Mouse (Mus musculus) hindbrain, embryonic 14.5 days (tissue): ENCODE results near the gene Sec23b. TPM values are rescaled to one million over a fixed set of nuclear protein-coding genes. Genes with fewer than 3 reads are reported as not detected.

ENCODE experiments used
- ATAC-seq: fragments of 200-750 bp; cut with Nextera tagmentation; 2 replicates; pipeline ENCODE4 v1.8.0; 2017; ENCODE audit warnings: moderate number of reproducible peaks, mild to moderate bottlenecking, moderate TSS enrichment, moderate library complexity; ENCODE audit not compliant: low FRiP score
- DNase-seq: peaks from one replicate; pipeline ENCODE4 v3.0.0-alpha.2; 2015; ENCODE audit warnings: low spot score
- H3K27ac ChIP-seq: fragments of 300-500 bp; sonication (generic); 2 replicates; pipeline ENCODE4 v1.5.1; 2014; ENCODE audit warnings: mild to moderate bottlenecking, moderate library complexity
- H3K27me3 ChIP-seq: fragments of 300-500 bp; sonication (generic); 2 replicates; pipeline ENCODE4 v1.6.1; 2014; ENCODE audit warnings: mild to moderate bottlenecking, low read length, mixed read lengths; ENCODE audit not compliant: control insufficient read depth, insufficient read depth
- H3K36me3 ChIP-seq: fragments of 300-500 bp; sonication (generic); replicated peaks from 2 replicates; pipeline ENCODE4 v1.6.1; 2014; ENCODE audit not compliant: control insufficient read depth, insufficient read depth
- H3K4me1 ChIP-seq: fragments of 300-500 bp; sonication (generic); replicated peaks from 2 replicates; pipeline ENCODE4 v1.6.1; 2014; ENCODE audit warnings: antibody characterized with exemption, low read length, mixed read lengths; ENCODE audit not compliant: control insufficient read depth, insufficient read depth
- H3K4me2 ChIP-seq: fragments of 300-500 bp; sonication (generic); replicated peaks from 2 replicates; pipeline ENCODE4 v1.6.1; 2014; ENCODE audit warnings: mild to moderate bottlenecking, moderate library complexity
- H3K4me3 ChIP-seq: fragments of 300-500 bp; sonication (generic); replicated peaks from 2 replicates; pipeline ENCODE4 v1.5.1; 2014; ENCODE audit warnings: mild to moderate bottlenecking, low read length
- H3K9ac ChIP-seq: fragments of 300-500 bp; sonication (generic); 2 replicates; pipeline ENCODE4 v1.6.1; 2014
- H3K9me3 ChIP-seq: fragments of 300-500 bp; sonication (generic); 2 replicates; pipeline ENCODE4 v1.6.1; 2016; ENCODE audit warnings: low read length; ENCODE audit not compliant: control insufficient read depth
- WGBS: fragments of 180-500 bp; shearing (Covaris S2); extraction: QIAGEN DNeasy Blood & Tissue Kit; methylation state at CpG from one replicate; pipeline ENCODE4 v1.1.7; 2014; 5-methylcytosine and 5-hydroxymethylcytosine counted together
- microRNA-seq: library from miRNA; unstranded; fragments of <30 nt; microRNA quantifications from one replicate; pipeline ENCODE4, GENCODE M21; 2016
- polyA plus RNA-seq: library from polyadenylated mRNA; unstranded; fragments of >200 nt; fragmentation: Nextera tagmentation; extraction: Ambion mirVana; gene quantifications from 2 replicates; pipeline ENCODE4 v1.2.1, GENCODE M21; 2014

Sec23b gene
- polyA plus RNA-seq, 1 experiment from 2014 or later: 64.3 TPM

DNA sequence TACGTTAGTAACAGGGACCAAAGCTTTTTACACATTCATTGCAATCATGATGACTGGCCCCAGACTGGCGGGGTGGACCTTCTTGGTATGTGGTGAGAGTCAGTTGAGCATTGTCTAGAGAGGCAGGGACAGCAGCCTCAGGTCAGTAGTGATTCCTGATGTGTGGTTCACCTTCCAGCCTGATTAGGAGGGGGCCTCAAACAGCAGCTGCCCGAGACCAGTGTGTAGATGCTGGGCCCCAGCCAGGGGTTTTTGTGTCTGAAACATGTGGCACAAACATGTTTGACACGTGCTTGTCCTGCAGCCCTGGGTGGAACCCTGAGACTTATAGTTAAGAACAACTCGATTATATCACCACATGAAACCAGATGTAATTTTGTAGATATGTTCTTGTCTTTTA, 78.2 kb downstream of the Sec23b start:
- 0 out of 2 replicates have a peak, but pooled peaks have one; percentile 40 for ATAC-seq

DNA sequence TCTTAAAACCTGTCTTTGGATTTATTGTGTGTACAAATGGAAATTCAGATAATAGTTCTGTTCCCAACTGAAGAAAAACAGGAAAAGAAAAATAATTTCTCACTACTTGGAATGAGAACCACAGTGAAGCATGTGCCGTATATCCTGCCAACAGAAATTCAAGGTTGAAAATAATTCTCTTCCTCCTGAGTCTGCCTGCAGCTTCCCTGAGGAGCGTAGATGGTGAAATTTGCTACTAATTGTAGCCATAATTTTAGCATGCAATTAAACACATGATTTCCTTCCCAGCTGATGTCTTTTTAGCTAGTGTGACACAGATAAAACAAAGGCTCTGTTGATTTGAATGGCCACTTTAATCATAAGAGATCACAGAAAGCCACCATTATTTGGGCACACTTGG, 78.7 kb downstream of the Sec23b start:
- WGBS: 47% methylated on average over 2 of the region's 2 CpGs
- ATAC-seq: no peak
- no peak for DNase-seq

More for the DNA sequence above, 78.2 kb downstream of the Sec23b start:
- H3K9me3 ChIP-seq: no peaks in the 10 kb centered on the region
- H3K9ac ChIP-seq: no peak overlapping the region
- 80% methylated on average over 5 of the region's 5 CpGs for WGBS
- DNase-seq: no peak
- no peak overlapping the region for H3K4me2 ChIP-seq
- no peaks in the 10 kb centered on the region for H3K27me3 ChIP-seq
- 0 out of 2 replicates have a peak, but pooled peaks cover 5% of the 10 kb centered on the region for H3K4me1 ChIP-seq
- no peak overlapping the region for H3K27ac ChIP-seq
- H3K4me3 ChIP-seq: no peak overlapping the region
- 0 out of 2 replicates have a peak, but pooled peaks cover 4% of the 10 kb centered on the region for H3K36me3 ChIP-seq

DNA sequence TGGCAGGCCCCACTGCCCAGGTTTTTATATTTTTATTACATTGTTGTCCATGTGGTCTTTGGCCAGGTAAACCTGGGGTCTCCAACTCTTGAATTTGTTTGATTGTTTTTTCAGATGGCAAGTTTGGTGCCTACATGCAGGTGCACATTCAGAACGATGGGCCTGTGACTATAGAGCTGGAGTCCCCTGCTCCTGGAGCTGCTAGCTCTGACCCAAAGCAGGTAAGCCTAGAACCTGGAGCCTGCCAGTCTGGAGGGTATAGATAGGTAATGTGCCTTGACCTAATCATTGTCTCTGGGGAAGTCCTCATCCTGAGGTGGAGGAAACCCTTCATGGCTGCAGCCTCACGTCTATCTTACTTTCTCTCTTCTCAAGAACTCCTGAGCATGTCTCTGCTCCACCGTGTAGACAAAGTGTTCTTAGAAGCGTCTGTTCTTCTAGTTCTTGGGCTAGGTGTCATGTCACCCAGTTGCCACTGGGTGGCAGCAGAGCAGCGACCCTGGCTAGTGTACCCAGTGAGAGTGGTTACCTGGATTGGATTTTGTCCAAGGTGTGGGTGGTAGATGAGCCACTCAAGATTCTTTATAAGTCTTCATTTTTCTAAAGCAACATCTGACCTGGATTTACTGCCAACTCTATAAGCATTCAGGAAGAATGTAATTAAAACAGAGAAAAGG, 79.8 kb downstream of the Sec23b start:
- Histone ChIP-seq H3K27ac (no peak overlapping the region), H3K27me3 (no peaks in the 10 kb centered on the region), H3K4me3 (no peak overlapping the region), H3K4me2 (no peak overlapping the region), H3K36me3 (0 out of 2 replicates have a peak, but pooled peaks cover 4% of the 10 kb centered on the region), H3K9me3 (no peaks in the 10 kb centered on the region), H3K9ac (no peak overlapping the region), H3K4me1 (0 out of 2 replicates have a peak, but pooled peaks cover 5% of the 10 kb centered on the region)
- DNase-seq (peak; percentile 86), ATAC-seq (peak; percentile 77)
- 21% methylated on average over 5 of the region's 5 CpGs for WGBS

More for the DNA sequence above, 78.7 kb downstream of the Sec23b start:
- H3K9ac ChIP-seq: no peak overlapping the region
- H3K4me2 ChIP-seq: no peak overlapping the region
- no peaks in the 10 kb centered on the region for H3K9me3 ChIP-seq
- H3K27ac ChIP-seq: peak overlapping the region; percentile 62; the same call in 1 of the 2 replicates
- H3K4me1 ChIP-seq: 0 out of 2 replicates have a peak, but pooled peaks cover 5% of the 10 kb centered on the region
- no peaks in the 10 kb centered on the region for H3K27me3 ChIP-seq
- H3K4me3 ChIP-seq: no peak overlapping the region
- 0 out of 2 replicates have a peak, but pooled peaks cover 4% of the 10 kb centered on the region for H3K36me3 ChIP-seq

DNA sequence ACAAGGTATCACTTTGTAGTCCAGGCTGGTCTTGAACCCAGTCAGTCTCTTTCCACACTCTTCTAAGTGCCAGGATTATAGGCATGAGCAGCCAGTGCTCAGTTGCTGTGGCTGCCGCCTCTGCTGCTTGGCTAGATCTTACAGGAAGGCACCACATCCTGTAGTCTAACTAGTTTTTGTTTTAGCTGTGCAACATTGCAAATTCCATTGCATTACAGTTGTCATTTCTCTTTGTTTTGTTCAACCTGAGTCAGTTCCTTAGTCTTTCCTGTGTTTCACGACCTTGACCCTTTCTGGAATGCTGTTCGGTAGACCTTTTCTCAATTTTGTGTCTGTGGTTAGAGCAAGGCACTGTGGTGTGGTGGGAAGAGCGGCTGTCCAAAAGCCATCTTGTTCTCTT, 81.2 kb downstream of the Sec23b start:
- 90% methylated on average over 4 of the region's 4 CpGs for WGBS
- H3K4me2 ChIP-seq: no peak overlapping the region
- H3K4me1 ChIP-seq: 0 out of 2 replicates have a peak, but pooled peaks cover 5% of the 10 kb centered on the region
- 0 out of 2 replicates have a peak, but pooled peaks cover 4% of the 10 kb centered on the region for H3K36me3 ChIP-seq
- ATAC-seq: no peak
- no peak for DNase-seq
- H3K9ac ChIP-seq: no peak overlapping the region
- no peaks in the 10 kb centered on the region for H3K9me3 ChIP-seq
- no peaks in the 10 kb centered on the region for H3K27me3 ChIP-seq
- no peak overlapping the region for H3K4me3 ChIP-seq
- no peak overlapping the region for H3K27ac ChIP-seq

DNA sequence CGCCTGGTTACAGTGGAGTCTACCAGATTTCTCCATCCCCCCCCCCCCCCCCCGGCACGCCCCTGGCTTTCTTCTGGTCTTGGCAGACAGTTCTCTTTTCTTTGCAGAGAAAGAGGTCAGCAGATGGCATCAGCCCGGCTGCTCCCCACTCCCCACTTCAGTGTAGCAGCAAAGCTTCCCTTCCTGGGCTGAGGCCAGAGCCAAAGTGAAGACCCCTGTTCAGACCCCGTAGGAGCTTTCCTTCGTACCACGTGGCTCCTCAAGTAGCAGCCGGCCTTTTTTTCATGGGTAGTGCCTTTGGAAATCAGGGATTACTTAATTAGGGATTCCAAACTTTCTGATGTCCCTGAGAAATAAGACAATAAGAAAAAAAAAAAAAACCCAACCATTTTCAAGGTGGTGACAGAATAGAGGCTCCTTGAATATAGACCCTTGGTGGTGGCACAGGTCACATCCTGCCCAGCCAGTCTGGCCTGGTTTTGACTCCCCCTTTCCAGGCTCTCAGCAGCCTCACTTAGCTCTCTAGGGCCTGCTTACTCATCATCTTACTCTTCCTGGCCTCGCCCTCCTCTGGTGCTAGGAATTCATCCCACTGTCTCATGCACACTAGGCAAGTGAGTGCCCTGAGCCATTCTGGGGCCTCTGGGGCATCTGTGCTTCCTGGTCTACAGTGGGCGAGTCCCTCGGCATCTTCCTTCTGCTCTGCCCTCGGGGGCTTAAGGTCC, 81.8 kb downstream of the Sec23b start:
- DNase-seq (no peak), ATAC-seq (no peak)
- no peaks in the 10 kb centered on the region for H3K27me3 ChIP-seq

DNA sequence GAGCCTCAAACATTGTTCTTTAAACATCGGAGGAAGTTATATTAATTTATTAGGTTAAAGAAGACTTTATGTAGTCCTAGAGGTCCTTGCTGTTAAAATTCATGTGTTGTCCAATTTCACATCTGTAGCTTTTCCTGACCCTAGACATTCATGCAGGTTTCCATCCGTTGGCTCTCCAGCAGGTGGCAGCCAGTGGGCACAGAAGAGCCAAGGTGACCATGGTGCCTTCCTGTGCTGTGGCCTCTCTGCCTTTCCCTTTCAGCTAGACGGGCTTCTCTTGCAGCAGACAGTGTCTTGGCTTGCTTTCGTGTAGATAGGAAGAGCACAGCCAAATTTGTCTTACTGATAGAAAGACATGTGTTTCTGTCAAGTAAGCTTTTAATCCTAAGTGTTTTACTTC, 82.7 kb downstream of the Sec23b start:
- no peaks in the 10 kb centered on the region for H3K27me3 ChIP-seq
- WGBS: 69% methylated on average over 4 of the region's 4 CpGs
- H3K36me3 ChIP-seq: no peaks in the 10 kb centered on the region
- no peaks in the 10 kb centered on the region for H3K9me3 ChIP-seq
- no peak for ATAC-seq
- DNase-seq: peak; percentile 37
- no peak overlapping the region for H3K4me2 ChIP-seq
- H3K4me3 ChIP-seq: no peak overlapping the region
- H3K9ac ChIP-seq: no peak overlapping the region
- H3K27ac ChIP-seq: no peak overlapping the region
- 0 out of 2 replicates have a peak, but pooled peaks cover 5% of the 10 kb centered on the region for H3K4me1 ChIP-seq

More for the DNA sequence above, 81.8 kb downstream of the Sec23b start:
- Histone ChIP-seq H3K9ac (no peak overlapping the region), H3K36me3 (no peaks in the 10 kb centered on the region), H3K4me2 (no peak overlapping the region), H3K27ac (no peak overlapping the region), H3K4me1 (0 out of 2 replicates have a peak, but pooled peaks cover 5% of the 10 kb centered on the region), H3K4me3 (no peak overlapping the region), H3K9me3 (no peaks in the 10 kb centered on the region)
- 73% methylated on average over 10 of the region's 12 CpGs for WGBS

DNA sequence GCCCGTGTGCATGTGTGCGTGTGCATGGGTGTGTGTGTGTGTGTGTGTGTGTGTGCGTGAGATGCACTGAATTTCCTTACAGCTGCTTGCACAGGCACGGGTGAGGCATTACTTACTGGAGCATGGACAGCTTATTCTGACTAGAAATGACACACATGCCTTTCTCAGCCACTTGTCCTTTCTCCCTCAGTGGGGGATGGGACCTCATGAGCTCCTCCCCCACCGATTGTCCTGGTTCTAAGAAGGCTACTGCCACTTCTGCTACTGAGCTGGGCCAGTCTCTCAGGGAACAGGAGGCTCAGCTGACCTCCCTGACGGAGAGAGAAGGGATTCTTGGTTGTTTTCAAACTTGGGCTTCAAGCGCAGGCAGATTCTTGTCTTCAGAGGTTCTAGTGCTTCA, 84.1 kb downstream of the Sec23b start:
- no peak overlapping the region for H3K27ac ChIP-seq
- ATAC-seq: no peak
- no peaks in the 10 kb centered on the region for H3K36me3 ChIP-seq
- H3K4me1 ChIP-seq: no peaks in the 10 kb centered on the region
- WGBS: 69% methylated on average over 7 of the region's 7 CpGs
- no peak overlapping the region for H3K9ac ChIP-seq
- H3K9me3 ChIP-seq: no peaks in the 10 kb centered on the region
- no peak overlapping the region for H3K4me2 ChIP-seq
- H3K4me3 ChIP-seq: no peak overlapping the region
- DNase-seq: no peak
- H3K27me3 ChIP-seq: no peaks in the 10 kb centered on the region

Small RNAs within 50 kb of the gene (microRNA-seq; reads per million reads assigned to microRNA genes)
- gene Gm24823: not detected

Other genes with a start within 250 kb of the Sec23b start
- gene Ovol2, start 224.1 kb upstream of the Sec23b start, polyA plus RNA-seq: not detected in 2 replicates
- 22.4 and 23.3 TPM in 2 replicates for gene Kat14, start 187.2 kb upstream of the Sec23b start, polyA plus RNA-seq
- 0.53 and 3.0 TPM in 2 replicates for gene Pet117, start 187.2 kb upstream of the Sec23b start, polyA plus RNA-seq
- gene Dzank1, start 28.8 kb upstream of the Sec23b start, polyA plus RNA-seq: 19.5 and 23.7 TPM in 2 replicates
- gene Polr3f, start 28.5 kb upstream of the Sec23b start, polyA plus RNA-seq: 26.4 and 28.3 TPM in 2 replicates
- gene Rbbp9, start 5.4 kb upstream of the Sec23b start, polyA plus RNA-seq: 55.1 and 58.6 TPM in 2 replicates
- gene Smim26, start 37.8 kb downstream of the Sec23b start, polyA plus RNA-seq: 57.4 and 77.1 TPM in 2 replicates
- gene Dtd1, start 43.7 kb downstream of the Sec23b start, polyA plus RNA-seq: 120 and 128 TPM in 2 replicates